Mouse (Mus musculus) thymus, adult 2 months (tissue): ENCODE data around the gene Ddx5. TPM values are rescaled to one million over a fixed set of nuclear protein-coding genes. Genes with fewer than 3 reads are reported as not detected.

Experiments used
- DNase-seq: peaks from one replicate; pipeline ENCODE4 v3.0.0; 2021
- H3K27ac ChIP-seq: fragments of 200-500 bp; 2 replicates; pipeline ENCODE4 v1.5.1; 2012; ENCODE audit warnings: low read length, control low read depth; ENCODE audit not compliant: control insufficient read depth, insufficient read depth
- H3K27me3 ChIP-seq: fragments of 200-500 bp; 2 replicates; pipeline ENCODE4 v1.6.1; 2012; ENCODE audit warnings: mild to moderate bottlenecking, low read length, moderate library complexity, mixed read lengths; ENCODE audit not compliant: control insufficient read depth, insufficient read depth
- H3K36me3 ChIP-seq: fragments of 200-500 bp; 2 replicates; pipeline ENCODE4 v1.6.1; 2012; ENCODE audit warnings: mild to moderate bottlenecking, low read length, moderate library complexity; ENCODE audit not compliant: control insufficient read depth, insufficient read depth
- H3K4me1 ChIP-seq: fragments of 200-500 bp; replicated peaks from 2 replicates; pipeline ENCODE4 v1.6.1; 2012; ENCODE audit warnings: low read length; ENCODE audit not compliant: control insufficient read depth, insufficient read depth
- H3K4me3 ChIP-seq: fragments of 200-500 bp; 2 replicates; pipeline ENCODE4 v1.5.1; 2012; ENCODE audit warnings: mild to moderate bottlenecking, low read length, control low read depth, moderate library complexity; ENCODE audit not compliant: control insufficient read depth, insufficient read depth
- CTCF ChIP-seq: fragments of 200-500 bp; IDR thresholded peaks from 2 replicates; pipeline ENCODE4 v1.5.1; 2012; ENCODE audit warnings: mild to moderate bottlenecking, control low read depth, low read length, moderate library complexity, borderline replicate concordance; ENCODE audit not compliant: control insufficient read depth, poor library complexity, insufficient read depth; ENCODE audit errors: extremely low read depth
- POLR2A ChIP-seq: fragments of 200-500 bp; IDR thresholded peaks from 2 replicates; pipeline ENCODE4 v1.6.1; 2012; ENCODE audit warnings: mild to moderate bottlenecking, low read length, control low read depth, moderate library complexity; ENCODE audit not compliant: control insufficient read depth, poor library complexity, insufficient read depth; ENCODE audit errors: extremely low read depth
- WGBS: fragments of 180-500 bp; shearing (Covaris S2); methylation state at CpG from one replicate; pipeline ENCODE4 v1.1.7; 2018; 5-methylcytosine and 5-hydroxymethylcytosine counted together
- polyA plus RNA-seq: library from polyadenylated mRNA; depleted of rRNA; stranded (reverse); fragments of >200 nt; gene quantifications from 2 replicates; pipeline ENCODE4 v1.2.3, GENCODE M21; 2012

Gene Ddx5
- polyA plus RNA-seq, 1 experiment, result 722 TPM

GRCm38 (mm10) chr11:106778589-106779387, 10.2 kb downstream of the Ddx5 start:
- Histone ChIP-seq H3K27me3 (no peaks in the 10 kb centered on the region), H3K27ac (peak overlapping the region; percentile 74), H3K4me1 (no peaks in the 10 kb centered on the region), H3K36me3 (peaks cover 61% of the 10 kb centered on the region), H3K4me3 (peak overlapping the region; percentile 73)
- no peak for DNase-seq
- WGBS, result under 1% methylated on average over 39 of the region's 39 CpGs
- TF ChIP-seq POLR2A, result no peak
- no peak for TF ChIP-seq CTCF

- Histone ChIP-seq H3K27ac (no peak overlapping the region), H3K36me3 (peaks cover 60% of the 10 kb centered on the region), H3K4me1 (no peaks in the 10 kb centered on the region), H3K4me3 (no peak overlapping the region), H3K27me3 (no peaks in the 10 kb centered on the region)
- TF ChIP-seq POLR2A, result no peak
- TF ChIP-seq CTCF, result no peak
- 85% methylated on average over 7 of the region's 7 CpGs for WGBS
- no peak for DNase-seq
These were observed 10.9 kb downstream of the Ddx5 start for GRCm38 (mm10) chr11:106778132-106778531.

- no peak overlapping the region for H3K4me3 ChIP-seq
- H3K27me3 ChIP-seq, result no peaks in the 10 kb centered on the region
- H3K27ac ChIP-seq, result no peak overlapping the region
- peaks cover 59% of the 10 kb centered on the region for H3K36me3 ChIP-seq
- no peaks in the 10 kb centered on the region for H3K4me1 ChIP-seq
- WGBS, result 86% methylated on average over 3 of the region's 3 CpGs
- no peak for DNase-seq
- TF ChIP-seq CTCF (no peak), POLR2A (no peak)
These were observed 11.6 kb downstream of the Ddx5 start for GRCm38 (mm10) chr11:106777395-106777794.

GRCm38 (mm10) chr11:106776960-106777359, 12.0 kb downstream of the Ddx5 start:
- Histone ChIP-seq H3K4me1 (no peaks in the 10 kb centered on the region), H3K27me3 (no peaks in the 10 kb centered on the region), H3K27ac (no peak overlapping the region), H3K36me3 (peaks cover 58% of the 10 kb centered on the region), H3K4me3 (no peak overlapping the region)
- 97% methylated on average over 4 of the region's 4 CpGs for WGBS
- TF ChIP-seq CTCF (no peak), POLR2A (no peak)
- no peak for DNase-seq

- Histone ChIP-seq H3K27ac (no peak overlapping the region), H3K27me3 (no peaks in the 10 kb centered on the region), H3K4me3 (no peak overlapping the region), H3K36me3 (peaks cover 61% of the 10 kb centered on the region), H3K4me1 (no peaks in the 10 kb centered on the region)
- no peak for DNase-seq
- no peak for TF ChIP-seq CTCF
- TF ChIP-seq POLR2A, result no peak
- 97% methylated on average over 9 of the region's 9 CpGs for WGBS
These were observed 15.9 kb downstream of the Ddx5 start for GRCm38 (mm10) chr11:106773061-106773460.

- peak; percentile 61 for DNase-seq
- TF ChIP-seq CTCF, result no peak
- TF ChIP-seq POLR2A, result no peak
- H3K27ac ChIP-seq, result no peak overlapping the region
- WGBS, result 95% methylated on average over 9 of the region's 9 CpGs
- peaks cover 67% of the 10 kb centered on the region for H3K36me3 ChIP-seq
- H3K4me3 ChIP-seq, result no peak overlapping the region
- no peaks in the 10 kb centered on the region for H3K4me1 ChIP-seq
- no peaks in the 10 kb centered on the region for H3K27me3 ChIP-seq
These were observed 18.6 kb downstream of the Ddx5 start for GRCm38 (mm10) chr11:106770195-106770974.

- Histone ChIP-seq H3K4me1 (peaks cover 12% of the 10 kb centered on the region), H3K27me3 (no peaks in the 10 kb centered on the region), H3K27ac (no peak overlapping the region), H3K36me3 (peaks cover 43% of the 10 kb centered on the region), H3K4me3 (no peak overlapping the region)
- 97% methylated on average over 4 of the region's 4 CpGs for WGBS
- TF ChIP-seq POLR2A (no peak), CTCF (no peak)
- DNase-seq, result no peak
These were observed 21.5 kb downstream of the Ddx5 start for GRCm38 (mm10) chr11:106767516-106767915.
